Mouse (Mus musculus): ENCODE results near the gene Anpep. TPM values are rescaled to one million over a fixed set of nuclear protein-coding genes. Genes with fewer than 3 reads are reported as not detected.
A peak's percentile ranks its signal among the peaks of the same experiment; 100 is the strongest.
"Not testable (repeated sequence)": the region's sequence is repeated elsewhere in the genome, so short reads cannot be mapped to it uniquely, and the experiment has no call there.

Anpep gene
- total RNA-seq, 2 experiments from 2014 or later: 1.8 TPM; not detected in 1

- ATAC-seq (ENCODE audit: poor library complexity, severe bottlenecking): no peak
Measured at GRCm38 (mm10) chr7:79813409-79813808, 47.5 kb downstream of the Anpep start.

GRCm38 (mm10) chr7:79810611-79811506 lies 50.0 kb downstream of the Anpep start, which contains the start of gene Mesp2:
Gene Mesp2, plus strand, starts transcription at chr7:79810727.
- ATAC-seq (ENCODE audit: poor library complexity, severe bottlenecking): peak; percentile 68

DNA sequence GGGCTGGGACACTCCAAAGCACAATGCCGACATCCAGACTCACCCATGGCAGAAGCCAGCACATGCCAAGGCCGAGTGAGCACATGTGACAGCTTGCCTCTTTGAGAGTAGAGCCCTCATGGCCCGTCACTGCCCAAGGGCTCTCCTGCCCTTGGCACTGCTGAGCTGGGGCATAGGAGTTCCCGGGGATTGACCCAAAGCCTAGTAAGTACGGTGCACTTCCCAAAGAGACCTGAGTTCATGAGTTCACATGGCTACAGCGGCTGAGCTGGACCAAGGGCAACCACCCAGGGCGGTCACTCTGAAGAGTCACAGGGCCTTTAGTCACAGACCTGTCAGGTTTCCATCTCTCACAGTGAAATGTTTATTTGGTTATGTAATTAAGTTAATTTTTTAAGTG lies 52.3 kb downstream of the Anpep start:
- no peak for ATAC-seq (ENCODE audit: poor library complexity, severe bottlenecking)

DNA sequence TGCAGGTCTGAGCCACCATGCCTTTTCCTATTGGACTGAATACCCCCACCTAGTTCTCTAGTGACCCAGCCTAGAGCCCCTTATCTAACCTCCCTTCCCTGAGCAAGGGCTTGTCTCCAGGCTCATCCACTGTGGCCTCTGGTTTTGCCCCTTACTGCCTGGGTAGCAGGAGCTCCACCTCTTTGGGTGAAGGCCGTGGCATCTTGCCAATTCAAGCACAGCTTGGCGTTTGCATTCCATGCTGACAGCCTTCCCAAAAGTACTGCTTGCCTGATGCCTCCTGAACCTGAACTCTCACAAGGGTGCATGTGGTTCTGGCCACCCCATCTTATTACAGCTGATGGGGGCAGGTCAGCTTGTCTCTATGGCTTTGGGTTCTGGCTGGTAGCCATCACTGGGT lies 57.0 kb downstream of the Anpep start:
- no peak for ATAC-seq (ENCODE audit: poor library complexity, severe bottlenecking)

GRCm38 (mm10) chr7:79802037-79802436 lies 58.8 kb downstream of the Anpep start:
- ATAC-seq (ENCODE audit: poor library complexity, severe bottlenecking): no peak

DNA sequence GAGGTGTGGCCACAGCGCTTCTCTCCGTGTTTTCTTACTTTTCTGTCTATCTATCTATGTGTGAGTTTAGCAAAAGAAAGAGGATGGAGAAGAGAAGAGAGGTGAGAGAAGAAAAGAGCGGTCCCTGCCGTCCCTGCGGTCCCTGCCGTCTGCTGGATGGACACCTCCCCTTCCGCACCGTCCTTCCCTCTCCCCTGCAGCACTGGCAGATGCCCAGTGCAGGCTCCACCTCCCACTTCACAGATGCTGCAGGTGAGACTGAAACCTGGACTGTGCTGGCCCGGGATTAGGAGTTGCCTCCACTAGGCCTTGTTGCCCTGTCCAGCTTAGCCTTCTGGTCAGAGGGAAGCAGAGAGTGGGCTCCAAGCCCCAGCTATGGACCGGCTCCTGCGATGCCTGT lies 59.5 kb downstream of the Anpep start:
- no peak for ATAC-seq (ENCODE audit: poor library complexity, severe bottlenecking)

DNA sequence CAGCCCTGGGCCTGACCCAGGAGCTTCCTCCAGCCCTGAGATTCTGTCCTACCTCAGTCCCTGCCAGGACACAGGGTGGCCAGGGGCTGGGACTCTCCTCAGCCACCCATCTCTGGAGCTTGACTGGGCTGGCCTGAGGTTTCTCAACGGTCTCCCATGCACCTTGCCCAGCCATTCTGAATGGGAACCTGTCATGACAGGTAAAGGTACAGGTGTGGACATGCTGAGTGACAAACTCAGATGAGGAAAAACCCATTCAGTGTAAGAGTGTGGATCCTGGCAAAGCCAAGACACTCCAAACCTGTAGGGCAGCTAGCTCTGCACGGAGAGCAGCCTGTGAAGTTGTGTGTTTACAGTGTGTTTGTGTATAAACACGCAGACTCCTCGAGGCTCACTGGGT lies 60.5 kb downstream of the Anpep start:
- ATAC-seq (ENCODE audit: poor library complexity, severe bottlenecking): no peak

- ATAC-seq (ENCODE audit: poor library complexity, severe bottlenecking): no peak
Measured at GRCm38 (mm10) chr7:79799506-79799905, 61.4 kb downstream of the Anpep start.

DNA sequence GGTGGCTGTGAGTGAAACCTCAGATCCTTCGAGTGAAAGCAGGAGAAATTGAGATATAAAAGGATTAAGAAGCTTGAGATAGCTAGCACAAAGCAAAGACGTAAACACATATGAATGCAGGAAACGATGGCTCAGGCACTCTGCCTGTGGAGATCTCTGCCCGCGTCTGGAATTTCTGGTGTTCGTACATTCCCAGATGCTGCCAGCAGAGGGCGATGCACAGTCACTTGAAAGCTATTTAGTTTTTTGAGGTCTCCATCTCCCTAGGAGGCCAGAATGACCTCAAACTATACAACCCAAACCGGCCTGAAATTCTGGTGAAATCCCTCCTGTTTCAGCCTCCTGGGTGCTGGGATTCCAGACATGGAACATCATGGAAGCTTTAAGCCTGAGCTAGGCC lies 61.8 kb downstream of the Anpep start:
- no peak for ATAC-seq (ENCODE audit: poor library complexity, severe bottlenecking)

DNA sequence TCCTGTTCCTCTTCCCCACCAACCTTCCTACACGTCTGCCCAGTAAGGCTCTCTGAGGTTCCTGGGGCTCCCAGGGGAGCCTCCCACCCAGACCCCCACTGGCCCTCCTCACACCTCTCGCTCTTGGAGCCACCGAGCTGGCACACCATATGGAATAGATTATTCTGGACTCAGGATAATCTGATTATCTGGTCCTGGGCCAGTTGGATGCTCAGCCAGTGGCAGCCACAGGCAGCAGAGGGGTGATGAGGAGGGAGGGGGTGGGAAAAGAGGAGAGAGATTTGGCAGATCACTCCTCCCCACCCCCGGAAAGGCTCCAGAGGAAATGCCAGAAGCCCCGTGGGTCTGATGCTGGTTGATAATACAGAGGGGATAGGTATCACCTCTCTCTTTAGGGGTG lies 62.3 kb downstream of the Anpep start:
- no peak for ATAC-seq (ENCODE audit: poor library complexity, severe bottlenecking)

GRCm38 (mm10) chr7:79793688-79794087 lies 67.2 kb downstream of the Anpep start, which contains the start of gene Mesp1:
Gene Mesp1, minus strand, starts transcription at chr7:79793788.
- ATAC-seq (ENCODE audit: poor library complexity, severe bottlenecking): no peak

GRCm38 (mm10) chr7:79792635-79793421 lies 68.0 kb downstream of the Anpep start:
- ATAC-seq (ENCODE audit: poor library complexity, severe bottlenecking): no peak

DNA sequence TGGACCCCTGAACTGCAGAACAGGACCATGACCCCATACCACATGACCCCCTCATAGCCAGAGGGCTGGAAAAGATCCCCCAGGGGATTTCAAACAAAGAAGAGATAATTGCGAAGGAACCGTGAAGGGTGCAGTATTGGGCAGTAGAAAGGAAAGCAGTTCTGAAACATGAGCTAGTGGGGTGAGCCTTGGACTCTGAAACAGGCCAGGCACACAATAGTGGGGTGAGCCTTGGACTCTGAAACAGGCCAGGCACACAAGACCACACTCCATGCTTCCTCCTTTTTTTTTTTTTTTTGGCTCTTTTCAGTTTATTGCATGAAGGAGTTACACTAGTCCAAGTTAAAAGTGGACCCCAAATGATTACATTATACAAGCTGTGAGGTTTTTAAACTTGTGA lies 71.0 kb downstream of the Anpep start:
- not testable (repeated sequence) for ATAC-seq (ENCODE audit: poor library complexity, severe bottlenecking)

GRCm38 (mm10) chr7:79786295-79786694 lies 74.6 kb downstream of the Anpep start:
- peak; percentile 66 for ATAC-seq (ENCODE audit: poor library complexity, severe bottlenecking)

DNA sequence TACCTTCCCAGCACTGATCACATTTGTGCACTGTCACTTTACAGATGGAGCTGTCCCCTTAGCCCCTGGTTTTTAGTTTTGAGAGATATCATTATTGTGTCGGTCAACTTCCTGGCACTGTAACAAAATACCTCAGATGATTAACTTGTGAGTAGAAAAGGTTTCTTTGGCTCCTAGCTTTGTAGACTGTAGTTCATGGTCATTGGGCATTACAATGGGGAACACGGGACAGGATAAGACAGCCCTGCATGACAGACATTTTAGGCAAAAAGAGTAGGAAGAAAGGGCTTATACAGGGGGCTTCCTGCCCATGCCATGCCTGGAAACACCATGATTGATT lies 78.4 kb downstream of the Anpep start:
- no peak for ATAC-seq (ENCODE audit: poor library complexity, severe bottlenecking)

GRCm38 (mm10) chr7:79781826-79782515 lies 78.9 kb downstream of the Anpep start:
- no peak for ATAC-seq (ENCODE audit: poor library complexity, severe bottlenecking)

- ATAC-seq (ENCODE audit: poor library complexity, severe bottlenecking): peak; percentile 95
Measured at GRCm38 (mm10) chr7:79780647-79781626, 79.9 kb downstream of the Anpep start.
